Mouse (Mus musculus) testis, postnatal 10 days (tissue): Measurements from ENCODE around the gene Tssk6.
A peak's percentile ranks its signal among the peaks of the same experiment; 100 is the strongest.
"Not testable (repeated sequence)": the region's sequence is repeated elsewhere in the genome, so short reads cannot be mapped to it uniquely, and the experiment has no call there.

ENCODE experiments used
- DNase-seq: peaks from one replicate; pipeline ENCODE4 v3.0.0; 2021; ENCODE audit warnings: low spot score

Tssk6 gene

DNA sequence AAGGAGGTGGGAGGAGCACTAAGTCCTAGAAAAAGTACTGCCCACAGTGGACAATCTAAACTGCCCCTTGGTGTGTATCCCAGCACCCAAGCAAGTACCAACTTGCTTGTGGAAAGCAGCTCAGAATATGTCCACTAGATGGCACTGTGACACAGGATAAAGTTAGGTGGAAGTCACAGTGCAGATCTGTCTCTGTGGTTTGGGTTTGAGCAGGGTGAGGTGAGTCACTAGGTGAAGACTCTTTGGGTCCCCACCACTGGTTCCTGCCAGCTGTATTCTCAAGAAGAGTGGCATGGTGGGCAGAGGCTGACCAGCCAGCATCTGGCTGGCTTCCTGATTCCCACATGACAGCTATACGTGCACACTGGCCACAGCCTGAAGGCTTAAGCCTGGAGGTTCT is 17.0 kb downstream of the Tssk6 start:
- peak; percentile 80 for DNase-seq

- no peak for DNase-seq
Measured at GRCm38 (mm10) chr8:69919876-69920662, 18.1 kb downstream of the Tssk6 start.

DNA sequence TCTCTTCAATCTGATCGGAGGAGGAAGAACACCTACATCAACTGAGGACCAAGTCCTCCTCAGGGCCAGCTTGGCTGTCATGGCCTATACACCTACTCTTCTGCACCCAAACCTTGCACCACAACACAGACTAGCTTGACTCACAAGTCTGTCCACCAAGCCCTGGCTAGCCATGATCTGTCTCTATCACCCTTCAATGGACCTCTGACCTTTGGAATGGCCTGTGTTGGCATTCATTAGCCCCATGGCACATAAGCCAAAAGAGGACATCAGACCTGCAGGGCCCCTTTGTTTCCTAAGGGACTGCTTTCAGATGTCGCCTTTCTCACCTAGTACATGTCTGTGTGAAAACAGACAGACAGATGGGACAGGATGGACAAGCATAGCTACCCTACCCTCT is 19.2 kb downstream of the Tssk6 start:
- DNase-seq = no peak

GRCm38 (mm10) chr8:69923986-69924385 is 22.0 kb downstream of the Tssk6 start:
- DNase-seq = no peak

DNA sequence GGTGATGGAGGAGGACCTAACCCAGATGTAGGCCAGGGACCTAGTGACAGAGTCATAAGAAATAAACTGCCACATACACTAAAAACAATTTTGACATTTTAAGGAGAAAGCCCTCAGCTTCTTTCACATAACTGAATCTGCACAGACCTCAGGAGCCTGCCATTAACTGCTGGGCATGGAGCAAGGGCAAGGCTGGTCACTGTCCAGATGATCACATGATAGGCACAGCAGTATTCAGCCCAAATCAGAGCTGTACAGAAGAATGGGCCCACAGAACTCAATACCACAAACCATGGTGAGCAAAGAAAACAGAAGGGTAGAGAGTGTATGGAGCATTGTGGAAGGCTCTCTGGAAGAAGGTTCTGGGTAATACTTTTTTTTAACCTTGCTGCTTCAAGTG is 24.9 kb downstream of the Tssk6 start:
- DNase-seq = no peak

DNA sequence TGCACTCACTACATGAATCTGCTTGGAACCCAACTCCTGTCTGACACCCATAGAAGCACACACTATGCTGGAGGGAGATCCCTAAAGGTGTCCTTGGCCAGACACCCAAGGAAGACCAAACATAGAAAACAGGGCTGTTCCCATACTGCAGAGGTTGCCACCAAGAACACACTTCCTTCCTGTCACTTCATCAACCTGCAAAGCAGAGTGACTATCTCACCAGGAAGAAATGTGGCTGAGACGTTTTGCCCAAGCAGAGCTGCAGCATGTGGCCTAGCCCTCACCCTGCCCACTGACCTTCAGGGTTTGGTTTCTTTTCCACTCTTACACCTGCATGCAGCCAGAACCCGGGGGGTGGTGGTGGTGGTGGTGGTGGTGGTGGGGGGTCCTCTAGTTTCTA is 31.8 kb downstream of the Tssk6 start:
- DNase-seq = no peak

DNA sequence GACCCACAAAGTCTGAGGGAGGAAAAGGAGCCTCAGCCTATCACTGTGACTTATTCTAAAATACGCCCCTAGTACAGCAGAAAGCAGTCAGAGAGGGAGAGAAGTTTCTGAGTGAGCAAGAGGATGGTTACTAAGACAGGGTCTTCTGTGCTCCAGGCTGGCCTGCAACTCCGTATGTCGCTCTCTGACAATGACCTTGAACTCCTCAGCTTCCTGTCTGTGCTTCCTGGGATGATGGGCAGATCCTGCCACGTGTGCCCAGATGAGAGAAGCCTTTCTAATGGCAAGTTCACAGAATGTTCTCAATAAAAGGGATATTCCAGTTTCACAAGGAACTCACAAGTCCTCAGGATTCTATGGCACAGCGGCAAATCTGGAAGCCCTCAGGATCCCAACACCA is 32.6 kb downstream of the Tssk6 start:
- no peak for DNase-seq

GRCm38 (mm10) chr8:69935431-69935830 is 33.4 kb downstream of the Tssk6 start:
- DNase-seq = no peak

DNA sequence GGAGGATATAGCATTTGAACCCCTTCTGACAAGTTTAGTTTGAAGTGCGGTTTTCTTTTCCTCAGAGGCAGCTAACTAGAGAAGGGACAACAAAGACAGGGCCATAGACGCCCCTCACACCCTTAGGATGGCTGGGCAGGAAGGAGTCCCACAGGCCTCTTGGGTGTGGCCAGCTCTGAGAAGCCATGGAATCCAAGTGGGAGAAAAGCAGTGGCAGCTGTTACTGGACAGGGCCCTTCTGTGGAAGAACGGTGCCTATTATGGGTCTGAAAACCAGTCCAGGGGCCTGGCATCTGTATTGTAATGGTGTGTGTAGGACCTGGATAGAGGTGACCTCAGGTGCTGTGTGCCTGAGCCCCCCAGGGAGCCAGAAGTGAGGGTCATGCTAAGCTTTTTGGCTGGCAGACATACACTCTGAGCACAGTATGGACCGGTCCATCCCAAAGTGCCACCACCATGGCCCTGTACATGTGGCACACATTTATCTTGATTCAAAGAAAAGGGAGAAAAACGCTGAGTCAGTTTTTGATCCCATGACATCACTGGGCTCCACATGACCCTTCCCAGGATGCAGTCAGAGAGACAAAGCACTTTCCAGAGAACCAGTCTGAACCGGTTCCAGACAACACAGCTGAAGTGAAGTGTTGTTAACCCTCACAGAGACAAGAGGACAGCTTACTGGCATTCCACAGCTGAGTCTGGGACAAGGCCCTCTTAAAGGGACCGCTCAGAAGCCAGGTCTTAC is 34.2 kb downstream of the Tssk6 start:
- no peak for DNase-seq

DNA sequence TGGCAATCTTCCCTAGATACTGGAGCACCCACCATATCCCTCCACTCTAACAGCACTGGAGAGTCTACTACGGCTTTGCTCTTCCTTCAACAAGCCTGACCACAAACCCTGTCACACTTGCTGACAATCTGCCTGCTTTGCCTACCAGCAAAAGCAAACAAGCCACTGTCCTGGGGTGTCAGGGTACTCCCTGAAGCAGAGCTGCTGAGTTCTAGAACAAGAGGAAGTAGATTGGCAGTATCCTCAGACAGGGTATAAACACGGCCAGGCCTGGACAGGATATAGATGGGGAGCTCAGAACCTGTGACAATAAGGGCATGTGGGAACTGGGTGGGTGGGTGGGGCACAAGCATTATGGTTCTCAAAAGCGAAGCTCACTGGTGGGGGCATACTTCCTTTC is 35.5 kb downstream of the Tssk6 start:
- no peak for DNase-seq

- DNase-seq = no peak
Measured at GRCm38 (mm10) chr8:69938245-69938982, 36.4 kb downstream of the Tssk6 start.

DNA sequence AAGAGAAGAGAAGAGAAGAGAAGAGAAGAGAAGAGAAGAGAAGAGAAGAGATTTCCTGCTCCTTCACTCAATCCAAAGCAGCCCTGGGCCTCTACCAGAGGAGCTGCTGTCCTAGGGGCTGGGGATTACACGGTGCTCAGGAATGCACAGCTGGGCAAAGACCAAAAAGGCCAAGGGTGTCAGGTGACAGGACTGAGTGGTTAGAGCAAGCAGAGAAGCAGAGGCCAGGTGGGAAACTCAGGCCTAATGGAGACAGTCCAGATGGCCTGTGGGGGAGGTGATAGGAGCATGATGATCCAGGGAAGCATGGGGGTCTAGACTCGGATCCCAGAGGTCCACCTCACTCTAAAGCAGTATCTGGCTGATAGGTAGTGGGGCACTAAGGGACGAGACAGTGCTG is 37.6 kb downstream of the Tssk6 start:
- DNase-seq = no peak

DNA sequence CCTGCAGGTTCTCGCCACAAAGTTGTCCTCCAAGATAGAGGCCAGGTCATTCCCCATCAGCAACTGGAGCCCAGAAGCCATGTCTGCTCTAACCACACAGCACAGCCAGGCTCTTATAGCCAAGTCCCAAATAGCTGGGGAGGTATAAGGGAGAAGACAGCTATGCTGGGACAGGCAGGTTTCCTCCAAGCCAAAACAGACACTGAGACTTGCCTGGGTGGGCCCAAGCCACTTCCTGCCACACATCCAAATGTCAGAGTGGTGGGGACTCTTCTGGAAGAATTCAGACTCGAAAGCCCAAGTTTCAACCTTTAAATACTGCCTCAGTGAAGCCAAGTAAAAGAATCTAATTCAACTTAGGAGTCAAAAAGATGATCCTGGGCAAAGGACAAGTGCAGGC is 38.4 kb downstream of the Tssk6 start:
- DNase-seq = no peak

GRCm38 (mm10) chr8:69942495-69942894 is 40.5 kb downstream of the Tssk6 start:
- DNase-seq = not testable (repeated sequence)

GRCm38 (mm10) chr8:69950300-69950699 is 48.3 kb downstream of the Tssk6 start:
- no peak for DNase-seq
